Mouse (Mus musculus): ENCODE results near the gene Dnajb14. TPM values are rescaled to one million over a fixed set of nuclear protein-coding genes. Genes with fewer than 3 reads are reported as not detected.
"Not testable (repeated sequence)": the region's sequence is repeated elsewhere in the genome, so short reads cannot be mapped to it uniquely, and the experiment has no call there.

The Dnajb14 gene
- polyA plus RNA-seq, 1 experiment from 2014 or later: 15.8 TPM

- ATAC-seq (replicated peaks): no peak
- Histone ChIP-seq H3K27ac (no peak overlapping the region), H3K4me3 (no peak overlapping the region), H3K4me1 (no peaks in the 10 kb centered on the region), H3K4me2 (no peak overlapping the region), H3K36me3 (replicated peaks) (peaks cover 5% of the 10 kb centered on the region; the same call in 1 of the 2 replicates), H3K9ac (no peak overlapping the region), H3K9me3 (no peaks in the 10 kb centered on the region), H3K27me3 (replicated peaks) (no peaks in the 10 kb centered on the region)
- WGBS: 84% methylated on average over 4 of the region's 4 CpGs
Observed at GRCm38 (mm10) chr3:137896386-137896785, 28.9 kb downstream of the Dnajb14 start.

GRCm38 (mm10) chr3:137896867-137897266 is 29.4 kb downstream of the Dnajb14 start:
- Histone ChIP-seq H3K4me1 (no peaks in the 10 kb centered on the region), H3K4me2 (no peak overlapping the region), H3K4me3 (no peak overlapping the region), H3K9me3 (no peaks in the 10 kb centered on the region), H3K27me3 (replicated peaks) (no peaks in the 10 kb centered on the region), H3K36me3 (replicated peaks) (peaks cover 5% of the 10 kb centered on the region; the same call in 1 of the 2 replicates), H3K9ac (no peak overlapping the region), H3K27ac (no peak overlapping the region)
- WGBS: 97% methylated on average over 3 of the region's 3 CpGs
- ATAC-seq (replicated peaks): no peak

GRCm38 (mm10) chr3:137897685-137898084 is 30.2 kb downstream of the Dnajb14 start:
- no peaks in the 10 kb centered on the region for H3K4me1 ChIP-seq
- H3K4me2 ChIP-seq: no peak overlapping the region
- no peaks in the 10 kb centered on the region for H3K27me3 ChIP-seq (replicated peaks)
- 91% methylated on average over 5 of the region's 5 CpGs for WGBS
- no peak overlapping the region for H3K9ac ChIP-seq
- no peak overlapping the region for H3K4me3 ChIP-seq
- no peaks in the 10 kb centered on the region for H3K9me3 ChIP-seq
- H3K27ac ChIP-seq: no peak overlapping the region
- ATAC-seq (replicated peaks): no peak
- H3K36me3 ChIP-seq (replicated peaks): peaks cover 5% of the 10 kb centered on the region; the same call in 1 of the 2 replicates

- 63% methylated on average over 10 of the region's 10 CpGs for WGBS
- ATAC-seq (replicated peaks): no peak; the same call in 1 of the 2 replicates
- Histone ChIP-seq H3K36me3 (replicated peaks) (peaks cover 5% of the 10 kb centered on the region; the same call in 1 of the 2 replicates), H3K4me3 (no peak overlapping the region), H3K27ac (no peak overlapping the region), H3K27me3 (replicated peaks) (no peaks in the 10 kb centered on the region), H3K9ac (no peak overlapping the region), H3K4me2 (no peak overlapping the region), H3K9me3 (no peaks in the 10 kb centered on the region), H3K4me1 (no peaks in the 10 kb centered on the region)
Observed at GRCm38 (mm10) chr3:137900149-137900548, 32.7 kb downstream of the Dnajb14 start.

- no peak for ATAC-seq (replicated peaks)
- no peaks in the 10 kb centered on the region for H3K27me3 ChIP-seq (replicated peaks)
- H3K4me3 ChIP-seq: no peak overlapping the region
- peaks cover 9% of the 10 kb centered on the region for H3K4me1 ChIP-seq
- H3K9ac ChIP-seq: no peak overlapping the region
- no peaks in the 10 kb centered on the region for H3K9me3 ChIP-seq
- WGBS: 64% methylated on average over 2 of the region's 2 CpGs
- H3K4me2 ChIP-seq: no peak overlapping the region
- H3K36me3 ChIP-seq (replicated peaks): no peaks in the 10 kb centered on the region
- no peak overlapping the region for H3K27ac ChIP-seq
Observed at GRCm38 (mm10) chr3:137913093-137913492, 45.6 kb downstream of the Dnajb14 start.

- H3K4me2 ChIP-seq; H3K4me3 ChIP-seq; H3K36me3 ChIP-seq (replicated peaks); ATAC-seq (replicated peaks); H3K27ac ChIP-seq; H3K9me3 ChIP-seq; H3K27me3 ChIP-seq (replicated peaks); H3K9ac ChIP-seq: not testable (repeated sequence)
- peaks cover 16% of the 10 kb centered on the region for H3K4me1 ChIP-seq
- WGBS: no CpG with 5 or more reads among the region's 1 CpGs
Observed at GRCm38 (mm10) chr3:137914567-137914966, 47.1 kb downstream of the Dnajb14 start.

- H3K4me2 ChIP-seq: peak overlapping the region; percentile 89
- ATAC-seq (replicated peaks): peak; percentile 81
- H3K4me1 ChIP-seq: peaks cover 23% of the 10 kb centered on the region
- peak overlapping the region; percentile 98 for H3K4me3 ChIP-seq
- H3K27ac ChIP-seq: peak overlapping the region; percentile 88
- 6% methylated on average over 12 of the region's 12 CpGs for WGBS
- H3K9ac ChIP-seq: peak overlapping the region; percentile 46
- H3K36me3 ChIP-seq (replicated peaks): peaks cover 4% of the 10 kb centered on the region; the same call in 1 of the 2 replicates
- no peaks in the 10 kb centered on the region for H3K27me3 ChIP-seq (replicated peaks)
- H3K9me3 ChIP-seq: no peaks in the 10 kb centered on the region
Observed at GRCm38 (mm10) chr3:137917694-137918171, 50.3 kb downstream of the Dnajb14 start.

GRCm38 (mm10) chr3:137918172-137918931 is 50.9 kb downstream of the Dnajb14 start, which contains the start of gene Lamtor3:
Lamtor3 (plus strand) TSS chr3:137918506.
- ATAC-seq (replicated peaks): peak; percentile 96
- WGBS: under 1% methylated on average over 47 of the region's 47 CpGs
- Histone ChIP-seq H3K9me3 (no peaks in the 10 kb centered on the region), H3K4me3 (peak within 1 kb of the TSS; percentile 98), H3K4me2 (peak within 1 kb of the TSS; percentile 89), H3K27me3 (replicated peaks) (no peaks in the 10 kb centered on the region), H3K36me3 (replicated peaks) (peaks cover 4% of the 10 kb centered on the region; the same call in 1 of the 2 replicates), H3K9ac (peak within 1 kb of the TSS; percentile 86), H3K4me1 (peaks cover 23% of the 10 kb centered on the region), H3K27ac (peak within 1 kb of the TSS; percentile 88)

GRCm38 (mm10) chr3:137918932-137919311 is 51.4 kb downstream of the Dnajb14 start:
- peak overlapping the region; percentile 86 for H3K9ac ChIP-seq
- H3K4me2 ChIP-seq: peak overlapping the region; percentile 89
- no peaks in the 10 kb centered on the region for H3K27me3 ChIP-seq (replicated peaks)
- WGBS: 17% methylated on average over 6 of the region's 6 CpGs
- H3K27ac ChIP-seq: peak overlapping the region; percentile 88
- H3K4me3 ChIP-seq: peak overlapping the region; percentile 98
- peaks cover 9% of the 10 kb centered on the region; the same call in 1 of the 2 replicates for H3K36me3 ChIP-seq (replicated peaks)
- H3K9me3 ChIP-seq: no peaks in the 10 kb centered on the region
- ATAC-seq (replicated peaks): peak; percentile 43
- peaks cover 23% of the 10 kb centered on the region for H3K4me1 ChIP-seq

GRCm38 (mm10) chr3:137919398-137919797 is 51.9 kb downstream of the Dnajb14 start:
- Histone ChIP-seq H3K4me2 (peak overlapping the region; percentile 89), H3K4me3 (peak overlapping the region; percentile 98), H3K9me3 (no peaks in the 10 kb centered on the region), H3K9ac (peak overlapping the region; percentile 86), H3K4me1 (peaks cover 23% of the 10 kb centered on the region), H3K27ac (no peak overlapping the region), H3K36me3 (replicated peaks) (peaks cover 9% of the 10 kb centered on the region; the same call in 1 of the 2 replicates), H3K27me3 (replicated peaks) (no peaks in the 10 kb centered on the region)
- WGBS: 91% methylated on average over 7 of the region's 7 CpGs
- ATAC-seq (replicated peaks): no peak

- Histone ChIP-seq H3K4me1 (peaks cover 23% of the 10 kb centered on the region), H3K4me2 (no peak overlapping the region), H3K36me3 (replicated peaks) (peaks cover 18% of the 10 kb centered on the region; the same call in 1 of the 2 replicates), H3K27ac (no peak overlapping the region), H3K27me3 (replicated peaks) (no peaks in the 10 kb centered on the region), H3K4me3 (no peak overlapping the region), H3K9ac (no peak overlapping the region), H3K9me3 (no peaks in the 10 kb centered on the region)
- WGBS: 96% methylated on average over 4 of the region's 4 CpGs
- no peak for ATAC-seq (replicated peaks)
Observed at GRCm38 (mm10) chr3:137920594-137920993, 53.1 kb downstream of the Dnajb14 start.

- H3K9me3 ChIP-seq: no peaks in the 10 kb centered on the region
- no peak overlapping the region for H3K4me2 ChIP-seq
- no peak overlapping the region for H3K27ac ChIP-seq
- H3K4me1 ChIP-seq: peaks cover 4% of the 10 kb centered on the region
- WGBS: 90% methylated on average over 4 of the region's 4 CpGs
- H3K9ac ChIP-seq: no peak overlapping the region
- peaks cover 24% of the 10 kb centered on the region for H3K36me3 ChIP-seq (replicated peaks)
- no peak overlapping the region for H3K4me3 ChIP-seq
- H3K27me3 ChIP-seq (replicated peaks): no peaks in the 10 kb centered on the region
- ATAC-seq (replicated peaks): no peak
Observed at GRCm38 (mm10) chr3:137927010-137927409, 59.5 kb downstream of the Dnajb14 start.

Data from midbrain, embryonic 15.5 days (tissue).